Mouse (Mus musculus): ENCODE results near the gene Skint8. TPM values are rescaled to one million over a fixed set of nuclear protein-coding genes. Genes with fewer than 3 reads are reported as not detected.
"Not testable (repeated sequence)": the region's sequence is repeated elsewhere in the genome, so short reads cannot be mapped to it uniquely, and the experiment has no call there.

The Skint8 gene
- not detected for total RNA-seq (2021)
- long read RNA-seq, experiment 1, result 0 reads
- long read RNA-seq, experiment 2, result 0 reads

DNA sequence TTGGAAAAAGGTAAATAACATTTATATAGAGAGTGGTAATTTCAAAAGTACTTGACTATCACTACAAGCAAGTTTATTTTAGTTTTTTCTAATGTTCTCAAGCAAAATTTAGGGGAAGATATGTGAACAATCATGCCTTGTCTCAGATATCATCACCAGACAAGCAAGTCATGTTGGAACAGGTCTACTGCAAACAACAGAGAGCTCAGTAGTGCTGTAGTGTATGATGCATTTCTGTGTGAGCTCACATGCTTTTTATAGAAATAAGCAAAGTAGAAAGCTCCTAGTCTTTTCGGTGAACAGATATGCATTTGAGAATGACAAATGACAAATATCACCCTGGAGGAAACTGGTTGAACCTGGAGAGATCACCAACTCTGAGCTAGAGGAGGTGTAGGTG is at the start of gene Skint8:
Gene Skint8 (plus strand): TSS at position 301 of the 400 bp plus-strand sequence.
- no peak for DNase-seq (ENCODE audit: low spot score in 2 of 2)

GRCm38 (mm10) chr4:111880112-111880875 is 38.9 kb upstream of the Skint8 start:
- DNase-seq (ENCODE audit: low spot score in 2 of 2), result no peak

GRCm38 (mm10) chr4:111883543-111883942 is 35.6 kb upstream of the Skint8 start:
- no peak for DNase-seq (ENCODE audit: low spot score in 2 of 2)

GRCm38 (mm10) chr4:111886018-111886417 is 33.2 kb upstream of the Skint8 start:
- peak; percentile 76 to 80 for DNase-seq (ENCODE audit: low spot score in 2 of 2)

DNA sequence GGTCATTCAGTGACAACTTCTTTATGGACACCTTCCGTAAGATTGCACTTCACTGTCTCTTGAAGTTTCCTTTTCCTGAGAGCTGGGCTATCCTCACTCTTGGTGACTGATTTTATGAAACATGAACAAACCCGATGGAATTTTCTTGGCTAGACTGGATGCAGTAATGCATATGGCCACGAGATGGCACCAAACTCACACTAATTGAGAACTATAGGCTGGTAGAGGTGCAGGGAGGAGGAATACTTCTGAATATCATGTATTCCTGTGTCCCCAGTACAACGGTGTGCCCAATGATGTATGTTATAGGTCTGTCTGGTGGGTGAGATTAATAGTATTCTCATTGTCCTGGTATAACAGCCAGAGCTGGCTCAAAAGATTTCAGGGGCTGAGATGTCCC is 32.6 kb upstream of the Skint8 start:
- DNase-seq (ENCODE audit: low spot score in 2 of 2), result peak; percentile 85

GRCm38 (mm10) chr4:111892138-111892537 is 27.1 kb upstream of the Skint8 start:
- DNase-seq (ENCODE audit: low spot score in 2 of 2), result no peak

DNA sequence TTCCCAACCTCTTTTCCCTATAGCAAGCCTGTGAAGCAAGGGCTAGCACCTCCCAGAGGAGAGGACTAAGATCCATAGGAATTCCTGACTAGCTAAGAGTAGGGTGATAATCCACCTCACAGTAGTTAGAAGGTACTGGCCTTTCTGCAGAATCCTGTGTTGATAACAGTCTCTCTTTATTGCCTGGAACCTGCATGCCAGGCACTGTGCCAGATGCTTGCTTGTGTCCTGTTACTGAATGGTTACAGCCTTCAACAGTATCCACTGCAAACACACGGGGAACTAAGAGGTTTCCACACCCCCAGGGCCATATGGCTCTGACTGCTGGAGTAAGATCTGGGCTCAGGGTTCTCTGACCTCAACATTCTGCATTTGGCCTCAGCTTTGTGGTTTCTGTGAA is 21.4 kb upstream of the Skint8 start:
- DNase-seq (ENCODE audit: low spot score in 2 of 2), result no peak

GRCm38 (mm10) chr4:111898566-111898965 is 20.6 kb upstream of the Skint8 start:
- DNase-seq (ENCODE audit: low spot score in 2 of 2), result no peak

GRCm38 (mm10) chr4:111900491-111900890 is 18.7 kb upstream of the Skint8 start:
- DNase-seq (ENCODE audit: low spot score in 2 of 2), result not testable (repeated sequence)

GRCm38 (mm10) chr4:111901473-111901872 is 17.7 kb upstream of the Skint8 start:
- DNase-seq (ENCODE audit: low spot score in 2 of 2), result no peak

- no peak for DNase-seq (ENCODE audit: low spot score in 2 of 2)
These were observed 16.4 kb upstream of the Skint8 start, which contains the start of gene Slc5a9 for GRCm38 (mm10) chr4:111902775-111903174. TSS of gene Slc5a9 (minus strand) at chr4:111902918.

DNA sequence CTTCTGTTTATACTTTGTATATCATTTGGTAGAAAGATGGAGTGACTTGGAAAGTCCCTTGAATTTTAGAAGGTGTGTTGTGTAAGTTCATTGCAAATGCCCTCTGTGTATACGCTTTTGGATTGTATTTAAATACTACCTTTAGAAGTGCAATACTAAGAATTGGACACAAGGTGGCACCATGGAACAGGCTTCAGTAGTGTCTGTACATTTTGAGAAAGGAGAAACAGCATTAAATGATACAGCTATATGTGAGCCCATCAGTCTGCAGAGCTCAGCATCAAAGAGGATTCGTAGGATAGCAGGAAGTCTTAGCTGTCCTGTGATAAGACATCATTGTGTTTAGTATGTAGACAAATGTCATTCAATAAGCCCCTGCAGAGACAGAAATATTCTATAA is 11.3 kb upstream of the Skint8 start:
- DNase-seq (ENCODE audit: low spot score in 2 of 2), result no peak

DNA sequence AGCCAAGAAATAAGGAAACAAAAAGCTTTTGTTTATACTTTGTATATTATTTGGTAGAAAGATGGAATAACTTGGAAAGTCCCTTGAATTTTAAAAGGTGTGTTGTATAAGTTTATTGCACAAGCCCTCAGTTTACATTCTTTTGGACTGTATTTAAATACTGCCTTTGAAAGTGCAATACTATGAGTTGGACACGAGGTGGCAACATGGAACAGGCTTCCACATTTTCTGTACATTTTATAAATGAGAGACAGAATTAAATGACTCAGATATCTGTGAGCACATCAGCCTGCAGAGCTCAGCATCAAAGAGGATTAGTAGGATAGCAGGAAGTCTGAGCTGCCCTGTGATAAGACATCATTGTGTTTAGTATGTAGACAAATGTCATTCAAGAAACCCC is 42.1 kb downstream of the Skint8 start:
- DNase-seq (ENCODE audit: low spot score in 2 of 2), result peak in 1 of 2 experiments; percentile 8

GRCm38 (mm10) chr4:111963241-111963640 is 44.0 kb downstream of the Skint8 start:
- DNase-seq (ENCODE audit: low spot score in 2 of 2), result not testable (repeated sequence)

GRCm38 (mm10) chr4:111963669-111964068 is 44.5 kb downstream of the Skint8 start:
- no peak for DNase-seq (ENCODE audit: low spot score in 2 of 2)

DNA sequence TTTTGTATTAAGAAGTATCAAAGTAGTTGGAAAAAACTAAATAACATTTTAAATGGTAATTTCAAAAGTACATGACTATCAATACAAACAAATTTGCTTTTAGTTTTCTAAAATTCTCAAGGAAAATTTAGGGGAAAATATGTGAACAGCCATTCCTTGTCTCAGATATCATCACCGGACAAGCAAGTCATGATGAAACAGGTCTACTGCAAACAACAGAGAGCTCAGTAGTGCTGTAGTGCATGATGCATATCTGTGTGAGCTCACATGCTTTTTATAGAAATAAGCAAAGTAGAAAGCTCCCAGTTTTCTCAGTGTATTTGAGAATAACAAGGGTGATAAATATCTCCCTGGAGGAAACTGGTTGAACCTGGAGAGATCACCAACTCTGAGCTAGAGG is 53.4 kb downstream of the Skint8 start, which contains the start of gene Skint7:
Gene Skint7 (plus strand): TSS at position 301 of the 400 bp plus-strand sequence.
- no peak for DNase-seq (ENCODE audit: low spot score in 2 of 2)

Other genes starting within 250 kb of the Skint8 start
- 1 to 10 TPM; 4.3 to 4.9 TPM for gene Spata6, start 199.4 kb upstream of the Skint8 start, total RNA-seq (2021)
- not detected for gene Slc5a9, start 16.5 kb upstream of the Skint8 start, total RNA-seq (2021)
- gene Skint7, start 53.5 kb downstream of the Skint8 start, total RNA-seq (2021), result under 1 TPM; 0.35 to 0.70 TPM
- gene Skint1, start 86.9 kb downstream of the Skint8 start, total RNA-seq (2021), result not detected
- not detected for gene Skint4, start 152.6 kb downstream of the Skint8 start, total RNA-seq (2021)

Measured in left cerebral cortex, adult 18-20 months (tissue).